10 mouse cellular contexts compared by ENCODE assay signal in genomic region chr8:34573007-34573881, GRCm38 (mm10).
DNase-seq lines count a peak whose midpoint lies in the region; ATAC-seq lines count a peak whose summit lies in the region.
"Had no signal": no experiment of that assay in that cellular context is flagged by ENCODE, and none has a peak within 500 bp of the region (broad histone marks: within the 10 kb centered on the region; RNA-seq: fewer than 3 reads in every experiment).

No protein-coding gene starts in this region.

- H3K4me2 ChIP-seq in forebrain, embryonic 12.5 days, result no peak overlapping the region

- H3K27me3 ChIP-seq in forebrain, embryonic 12.5 days, result no peaks in the 10 kb centered on the region

- no peak overlapping the region for H3K27ac ChIP-seq in forebrain, embryonic 12.5 days
- H3K27ac ChIP-seq: forebrain, embryonic 10.5 days had no signal

- DNase-seq in kidney, adult 11 months, result peak; percentile 3
- DNase-seq in kidney, adult 8-10 months, result no peak
- peak; percentile 80 for DNase-seq in embryo, embryonic 10 days (ENCODE audit: low spot score)
- peak; percentile 21 for DNase-seq in kidney, postnatal 14 days
- DNase-seq in lung, postnatal 4 days, result peak; percentile 76 to 93
- no peak for DNase-seq in MN1 (ENCODE audit: low spot score)
- no peak for DNase-seq in right cerebral cortex, adult 2 months (ENCODE audit: low spot score in 2 of 2)
- DNase-seq: retina, postnatal 1 day had no signal

- no peak for ATAC-seq in forebrain, embryonic 12.5 days (ENCODE audit: low FRiP score)

- H3K4me3 ChIP-seq in forebrain, embryonic 12.5 days (replicated peaks), result no peak overlapping the region
- H3K4me3 ChIP-seq: forebrain, embryonic 10.5 days had no signal

- H3K36me3 ChIP-seq in forebrain, embryonic 12.5 days (replicated peaks), result no peaks in the 10 kb centered on the region
- H3K36me3 ChIP-seq: forebrain, embryonic 10.5 days had no signal

- 0 out of 2 replicates have a peak, but pooled peaks cover 2% of the 10 kb centered on the region for H3K4me1 ChIP-seq in forebrain, embryonic 12.5 days

- H3K9ac ChIP-seq in forebrain, embryonic 12.5 days, result no peak overlapping the region

- 88% methylated on average over 9 of the region's 9 CpGs for WGBS in forebrain, embryonic 12.5 days

- no peaks in the 10 kb centered on the region for H3K9me3 ChIP-seq in forebrain, embryonic 12.5 days
- H3K9me3 ChIP-seq: forebrain, embryonic 10.5 days had no signal

Comparison
In these comparisons a context has a peak if more than half of its experiments do, and no peak if none do; other contexts are left out.
1. DNase-seq: peak in kidney, adult 11 months (single experiment), embryo, embryonic 10 days (single experiment), kidney, postnatal 14 days (single experiment) and lung, postnatal 4 days (2 of 2); none in kidney, adult 8-10 months (0 of 2), MN1 (single experiment) and right cerebral cortex, adult 2 months (0 of 2).